Mouse (Mus musculus) brain, embryonic 14.5 days (tissue): ENCODE data around the gene Unc45b.

ENCODE experiments used
- CTCF ChIP-seq: fragments of 200-500 bp; IDR thresholded peaks from 2 replicates; pipeline ENCODE4 v1.5.1; 2012; ENCODE audit warnings: inconsistent platforms, mild to moderate bottlenecking, moderate library complexity, borderline replicate concordance; ENCODE audit not compliant: insufficient read depth, insufficient read length; ENCODE audit errors: extremely low read depth
- POLR2A ChIP-seq: fragments of 200-500 bp; IDR thresholded peaks from 2 replicates; pipeline ENCODE4 v1.6.1; 2012; ENCODE audit warnings: mild to moderate bottlenecking, inconsistent platforms, borderline replicate concordance; ENCODE audit not compliant: poor library complexity, insufficient read depth, insufficient read length, severe bottlenecking; ENCODE audit errors: extremely low read depth

- TF ChIP-seq CTCF, result no peak
- TF ChIP-seq POLR2A, result no peak
Measured at GRCm38 (mm10) chr11:82905816-82906215, 4.5 kb upstream of the Unc45b start.
